Mouse (Mus musculus): ENCODE data around the gene Cutal. TPM values are rescaled to one million over a fixed set of nuclear protein-coding genes. Genes with fewer than 3 reads are reported as not detected.

The Cutal gene
- polyA plus RNA-seq, 1 experiment from 2014 or later: 0.59 TPM

DNA sequence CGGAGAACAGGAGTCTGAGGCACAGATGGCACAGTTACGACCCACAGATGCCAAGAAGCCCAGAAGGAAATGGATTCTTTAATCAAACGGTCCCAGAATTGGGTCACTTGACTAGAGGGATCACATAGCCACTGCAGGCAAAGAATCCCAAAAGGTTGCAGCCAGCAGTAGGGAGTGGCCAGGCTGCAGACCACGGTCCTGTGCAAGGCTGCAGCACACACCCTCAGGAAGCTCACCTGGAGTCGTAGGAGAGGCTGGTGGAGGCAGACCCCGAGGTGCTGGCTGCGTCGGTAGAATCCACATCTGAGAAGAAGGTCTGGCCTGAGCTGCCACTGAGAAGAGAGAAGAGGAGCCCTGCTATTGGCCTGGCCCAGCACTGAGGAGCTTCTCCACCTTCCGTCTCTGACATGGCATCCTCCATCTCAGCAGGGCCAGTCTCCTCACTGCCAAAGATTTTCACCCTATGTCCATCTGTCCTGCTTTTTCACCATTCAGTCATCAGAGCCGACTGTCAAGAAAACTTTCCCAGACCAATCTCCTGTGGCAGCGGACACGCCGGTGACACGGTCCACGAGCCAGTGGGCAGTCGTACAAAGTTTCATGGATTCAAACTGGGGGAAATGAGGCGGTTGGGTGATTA, 22.7 kb downstream of the Cutal start:
- Histone ChIP-seq H3K4me3 (ENCODE audit: low read depth, low read length) (no peak overlapping the region), H3K9me3 (ENCODE audit: control insufficient read depth, low read depth, low read length) (no peaks in the 10 kb centered on the region), H3K9ac (replicated peaks; ENCODE audit: low read depth, low read length) (no peak overlapping the region), H3K4me2 (replicated peaks; ENCODE audit: low read depth, low read length) (no peak overlapping the region), H3K36me3 (ENCODE audit: control insufficient read depth, insufficient read depth, low read length) (no peaks in the 10 kb centered on the region), H3K27me3 (ENCODE audit: control insufficient read depth, insufficient read depth, low read length) (no peaks in the 10 kb centered on the region), H3K27ac (ENCODE audit: low read length) (no peak overlapping the region), H3K4me1 (ENCODE audit: control insufficient read depth, insufficient read depth, low read length) (no peaks in the 10 kb centered on the region)
- no peak for ATAC-seq (ENCODE audit: insufficient number of reproducible peaks, insufficient read depth, low FRiP score, low read depth)
- WGBS: 85% methylated on average over 17 of the region's 17 CpGs

DNA sequence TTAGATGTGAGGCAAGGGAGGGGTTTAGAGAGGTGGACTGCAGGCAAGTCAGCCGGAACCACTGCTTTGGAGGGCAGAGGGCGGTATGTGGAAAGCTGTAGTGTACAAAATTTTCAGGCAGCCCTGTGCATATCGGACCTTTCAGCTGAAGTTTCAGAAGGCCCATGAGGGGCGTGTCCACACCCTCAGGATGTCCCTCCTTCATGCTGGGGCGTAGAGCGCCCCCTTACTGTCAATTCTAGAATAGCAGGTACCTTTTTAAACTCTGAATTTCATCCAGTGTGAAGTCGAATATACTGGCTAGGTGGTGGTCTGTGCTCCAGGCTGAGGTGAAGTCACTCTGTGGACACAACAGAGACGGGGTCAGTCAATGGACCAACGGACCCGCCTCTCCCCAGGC, 23.6 kb downstream of the Cutal start:
- no peak overlapping the region for H3K4me2 ChIP-seq (replicated peaks; ENCODE audit: low read depth, low read length)
- H3K9me3 ChIP-seq (ENCODE audit: control insufficient read depth, low read depth, low read length): no peaks in the 10 kb centered on the region
- 0 out of 2 replicates have a peak, but pooled peaks have one; percentile 56 for ATAC-seq (ENCODE audit: insufficient number of reproducible peaks, insufficient read depth, low FRiP score, low read depth)
- H3K27ac ChIP-seq (ENCODE audit: low read length): no peak overlapping the region
- no peak overlapping the region for H3K9ac ChIP-seq (replicated peaks; ENCODE audit: low read depth, low read length)
- no peaks in the 10 kb centered on the region for H3K4me1 ChIP-seq (ENCODE audit: control insufficient read depth, insufficient read depth, low read length)
- H3K27me3 ChIP-seq (ENCODE audit: control insufficient read depth, insufficient read depth, low read length): no peaks in the 10 kb centered on the region
- whole genome bisulfite sequencing: 23% methylated on average over 10 of the region's 10 CpGs
- H3K36me3 ChIP-seq (ENCODE audit: control insufficient read depth, insufficient read depth, low read length): no peaks in the 10 kb centered on the region; the same call in 1 of the 2 replicates
- H3K4me3 ChIP-seq (ENCODE audit: low read depth, low read length): no peak overlapping the region

DNA sequence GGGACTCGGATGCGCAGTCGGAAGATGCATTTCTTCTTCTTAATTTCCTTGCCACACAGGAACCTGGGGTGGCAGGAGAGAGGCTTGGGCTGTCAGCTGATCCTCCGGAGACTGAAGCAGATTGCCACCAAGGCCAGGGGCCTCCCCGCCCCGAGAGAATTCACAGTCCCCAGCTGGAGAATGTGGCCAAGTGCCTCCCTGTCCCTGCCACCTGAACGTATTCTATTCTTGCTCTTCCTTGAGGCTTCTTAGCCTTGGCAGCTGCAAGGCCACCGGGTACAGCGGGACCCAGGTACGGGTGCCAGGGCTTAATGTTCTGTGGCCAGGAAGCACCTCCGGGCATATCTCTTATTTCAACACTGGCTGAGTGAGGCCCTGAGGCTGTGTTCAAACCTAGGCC, 25.5 kb downstream of the Cutal start:
- Histone ChIP-seq H3K27me3 (ENCODE audit: control insufficient read depth, insufficient read depth, low read length) (no peaks in the 10 kb centered on the region), H3K27ac (ENCODE audit: low read length) (no peak overlapping the region), H3K36me3 (ENCODE audit: control insufficient read depth, insufficient read depth, low read length) (no peaks in the 10 kb centered on the region; the same call in 1 of the 2 replicates), H3K4me1 (ENCODE audit: control insufficient read depth, insufficient read depth, low read length) (no peaks in the 10 kb centered on the region), H3K4me2 (replicated peaks; ENCODE audit: low read depth, low read length) (no peak overlapping the region), H3K4me3 (ENCODE audit: low read depth, low read length) (no peak overlapping the region), H3K9ac (replicated peaks; ENCODE audit: low read depth, low read length) (no peak overlapping the region), H3K9me3 (ENCODE audit: control insufficient read depth, low read depth, low read length) (no peaks in the 10 kb centered on the region)
- 78% methylated on average over 11 of the region's 11 CpGs for WGBS
- no peak for ATAC-seq (ENCODE audit: insufficient number of reproducible peaks, insufficient read depth, low FRiP score, low read depth)

DNA sequence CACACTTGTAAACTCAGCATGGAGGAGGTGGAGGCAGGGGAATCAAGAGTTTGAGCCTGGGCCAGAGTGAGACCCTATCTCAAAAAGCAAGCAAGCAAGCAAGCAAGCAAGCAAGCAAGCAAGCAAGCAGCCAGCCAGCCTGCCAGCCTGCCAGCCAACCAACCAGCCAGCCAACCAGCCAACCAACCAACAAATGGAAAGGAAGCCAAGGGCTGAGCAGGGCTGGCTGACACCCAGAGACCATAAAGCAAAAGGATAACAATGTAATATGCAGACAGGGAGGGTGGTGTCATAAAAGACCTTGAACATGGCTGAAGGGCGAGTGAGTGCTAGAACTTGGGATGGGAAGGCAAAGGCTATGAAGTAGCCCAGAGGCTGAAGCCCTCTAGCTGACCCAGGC, 26.2 kb downstream of the Cutal start:
- Histone ChIP-seq H3K27ac (ENCODE audit: low read length) (no peak overlapping the region), H3K4me2 (replicated peaks; ENCODE audit: low read depth, low read length) (no peak overlapping the region), H3K4me1 (ENCODE audit: control insufficient read depth, insufficient read depth, low read length) (0 out of 2 replicates have a peak, but pooled peaks cover under 1% of the 10 kb centered on the region), H3K36me3 (ENCODE audit: control insufficient read depth, insufficient read depth, low read length) (no peaks in the 10 kb centered on the region; the same call in 1 of the 2 replicates), H3K9ac (replicated peaks; ENCODE audit: low read depth, low read length) (no peak overlapping the region), H3K9me3 (ENCODE audit: control insufficient read depth, low read depth, low read length) (no peaks in the 10 kb centered on the region), H3K4me3 (ENCODE audit: low read depth, low read length) (no peak overlapping the region), H3K27me3 (ENCODE audit: control insufficient read depth, insufficient read depth, low read length) (no peaks in the 10 kb centered on the region)
- ATAC-seq (ENCODE audit: insufficient number of reproducible peaks, insufficient read depth, low FRiP score, low read depth): no peak
- WGBS: 85% methylated on average over 1 of the region's 1 CpGs

DNA sequence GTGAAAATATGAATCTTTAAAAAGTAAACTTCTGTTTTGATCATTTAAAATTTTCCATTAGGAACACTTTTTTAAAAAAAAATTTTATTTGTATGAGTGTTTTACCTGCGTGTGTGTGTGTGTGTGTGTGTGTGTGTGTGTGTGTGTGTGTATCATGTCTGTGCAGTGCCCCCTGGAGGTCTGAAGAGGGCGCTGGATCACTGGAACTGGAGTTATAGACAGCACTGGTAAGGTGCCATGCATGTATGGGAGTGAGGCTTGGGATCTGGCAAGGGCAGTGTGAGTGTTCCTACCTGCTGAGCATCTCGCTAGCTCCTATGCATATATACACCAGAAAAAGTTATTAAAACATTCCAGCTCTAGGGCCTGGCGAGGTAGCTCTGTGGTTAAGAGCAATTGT, 27.5 kb downstream of the Cutal start:
- WGBS: 78% methylated on average over 4 of the region's 4 CpGs
- H3K36me3 ChIP-seq (ENCODE audit: control insufficient read depth, insufficient read depth, low read length): no peaks in the 10 kb centered on the region; the same call in 1 of the 2 replicates
- no peak overlapping the region for H3K4me3 ChIP-seq (ENCODE audit: low read depth, low read length)
- H3K9ac ChIP-seq (replicated peaks; ENCODE audit: low read depth, low read length): no peak overlapping the region
- H3K4me2 ChIP-seq (replicated peaks; ENCODE audit: low read depth, low read length): no peak overlapping the region
- no peak overlapping the region for H3K27ac ChIP-seq (ENCODE audit: low read length)
- no peak for ATAC-seq (ENCODE audit: insufficient number of reproducible peaks, insufficient read depth, low FRiP score, low read depth)
- 0 out of 2 replicates have a peak, but pooled peaks cover 3% of the 10 kb centered on the region for H3K4me1 ChIP-seq (ENCODE audit: control insufficient read depth, insufficient read depth, low read length)
- H3K27me3 ChIP-seq (ENCODE audit: control insufficient read depth, insufficient read depth, low read length): no peaks in the 10 kb centered on the region
- no peaks in the 10 kb centered on the region for H3K9me3 ChIP-seq (ENCODE audit: control insufficient read depth, low read depth, low read length)

DNA sequence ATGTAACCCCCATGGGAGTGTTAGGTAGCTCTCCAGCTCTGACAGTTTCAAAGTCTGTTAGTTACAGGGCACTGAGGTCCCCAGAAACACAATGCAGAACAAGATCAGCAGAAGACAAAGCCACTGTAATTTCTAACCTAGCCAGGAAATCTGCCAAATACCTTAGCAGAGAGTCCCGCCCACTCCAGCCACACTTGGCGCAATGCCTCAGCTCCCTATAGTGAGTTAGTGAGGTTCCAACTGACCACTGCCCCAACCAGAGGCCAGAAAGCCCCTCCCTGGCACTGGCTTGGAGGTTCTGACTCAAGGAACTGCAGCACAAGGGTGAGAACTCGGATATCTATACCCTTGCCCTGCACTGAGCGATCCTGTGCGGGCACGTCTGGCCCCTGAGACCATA, 28.5 kb downstream of the Cutal start:
- Histone ChIP-seq H3K4me1 (ENCODE audit: control insufficient read depth, insufficient read depth, low read length) (0 out of 2 replicates have a peak, but pooled peaks cover 3% of the 10 kb centered on the region), H3K4me3 (ENCODE audit: low read depth, low read length) (no peak overlapping the region), H3K36me3 (ENCODE audit: control insufficient read depth, insufficient read depth, low read length) (no peaks in the 10 kb centered on the region; the same call in 1 of the 2 replicates), H3K4me2 (replicated peaks; ENCODE audit: low read depth, low read length) (no peak overlapping the region), H3K27ac (ENCODE audit: low read length) (no peak overlapping the region), H3K9ac (replicated peaks; ENCODE audit: low read depth, low read length) (no peak overlapping the region), H3K27me3 (ENCODE audit: control insufficient read depth, insufficient read depth, low read length) (no peaks in the 10 kb centered on the region), H3K9me3 (ENCODE audit: control insufficient read depth, low read depth, low read length) (no peaks in the 10 kb centered on the region)
- ATAC-seq (ENCODE audit: insufficient number of reproducible peaks, insufficient read depth, low FRiP score, low read depth): no peak
- 88% methylated on average over 6 of the region's 6 CpGs for WGBS

DNA sequence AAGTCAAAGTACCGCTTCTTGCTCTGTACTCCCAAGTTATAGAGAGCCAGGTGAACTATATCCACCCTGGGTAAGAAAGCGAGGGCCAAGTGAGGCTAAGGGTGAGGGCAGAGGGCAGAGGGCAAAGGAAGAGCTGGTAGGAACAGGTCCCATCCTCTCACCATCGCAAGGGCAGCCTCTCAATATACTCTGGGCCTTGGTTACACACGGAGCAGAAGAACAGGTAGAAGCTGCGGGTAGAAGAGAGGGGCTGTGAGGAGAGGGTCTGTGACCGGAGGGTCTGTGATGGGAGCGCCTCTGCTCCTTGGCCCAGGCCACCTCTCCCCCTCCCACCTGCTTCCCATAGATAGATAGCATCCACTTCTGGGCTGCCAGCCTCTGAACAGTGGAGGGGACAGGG, 29.0 kb downstream of the Cutal start:
- WGBS: 90% methylated on average over 7 of the region's 7 CpGs
- no peak for ATAC-seq (ENCODE audit: insufficient number of reproducible peaks, insufficient read depth, low FRiP score, low read depth)
- no peak overlapping the region for H3K27ac ChIP-seq (ENCODE audit: low read length)

DNA sequence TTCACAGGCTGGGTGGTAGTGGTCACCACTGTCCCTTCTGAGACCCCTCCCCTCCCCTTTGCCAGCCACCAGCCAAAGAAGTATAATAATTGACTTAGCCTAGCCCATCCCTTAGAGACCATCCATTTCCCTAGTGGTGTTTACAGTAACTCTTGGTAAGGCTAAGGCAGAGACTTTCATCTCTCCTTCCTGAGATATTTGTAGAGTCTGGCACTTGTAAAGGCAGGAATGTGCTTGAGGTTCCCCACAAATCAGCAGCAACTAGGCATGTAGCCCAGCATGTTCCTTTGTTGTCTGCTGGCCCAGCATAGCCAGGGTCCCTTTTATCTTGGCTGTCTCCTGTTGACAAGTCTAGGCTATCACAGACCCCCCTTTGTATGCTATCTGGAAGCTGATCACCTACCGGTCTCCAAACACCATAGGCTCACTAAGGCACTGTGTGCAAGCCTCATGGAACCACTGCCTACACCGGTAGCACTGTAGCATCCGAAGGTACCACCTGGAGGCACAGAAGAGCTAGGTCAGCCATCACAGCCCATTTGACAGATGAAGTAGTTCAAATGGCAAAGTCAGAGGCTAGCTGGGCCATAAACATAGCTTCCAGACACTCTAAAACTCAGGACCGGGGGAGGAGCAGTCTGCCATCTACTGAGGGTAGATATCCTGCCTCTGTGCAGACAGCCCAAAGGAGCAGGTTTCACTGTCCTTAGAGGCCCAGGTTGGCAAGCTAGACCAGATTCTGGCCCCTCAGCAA, 29.6 kb downstream of the Cutal start:
- ATAC-seq (ENCODE audit: insufficient number of reproducible peaks, insufficient read depth, low FRiP score, low read depth): no peak
- WGBS: 67% methylated on average over 4 of the region's 4 CpGs
- 0 out of 2 replicates have a peak, but pooled peaks cover 3% of the 10 kb centered on the region for H3K4me1 ChIP-seq (ENCODE audit: control insufficient read depth, insufficient read depth, low read length)
- no peaks in the 10 kb centered on the region; the same call in 1 of the 2 replicates for H3K36me3 ChIP-seq (ENCODE audit: control insufficient read depth, insufficient read depth, low read length)
- no peak overlapping the region for H3K9ac ChIP-seq (replicated peaks; ENCODE audit: low read depth, low read length)
- H3K27ac ChIP-seq (ENCODE audit: low read length): no peak overlapping the region
- H3K9me3 ChIP-seq (ENCODE audit: control insufficient read depth, low read depth, low read length): no peaks in the 10 kb centered on the region
- H3K4me2 ChIP-seq (replicated peaks; ENCODE audit: low read depth, low read length): no peak overlapping the region
- H3K27me3 ChIP-seq (ENCODE audit: control insufficient read depth, insufficient read depth, low read length): no peaks in the 10 kb centered on the region
- no peak overlapping the region for H3K4me3 ChIP-seq (ENCODE audit: low read depth, low read length)

More for the DNA sequence above, 29.0 kb downstream of the Cutal start:
- Histone ChIP-seq H3K9me3 (ENCODE audit: control insufficient read depth, low read depth, low read length) (no peaks in the 10 kb centered on the region), H3K4me2 (replicated peaks; ENCODE audit: low read depth, low read length) (no peak overlapping the region), H3K4me3 (ENCODE audit: low read depth, low read length) (no peak overlapping the region), H3K9ac (replicated peaks; ENCODE audit: low read depth, low read length) (no peak overlapping the region), H3K36me3 (ENCODE audit: control insufficient read depth, insufficient read depth, low read length) (no peaks in the 10 kb centered on the region; the same call in 1 of the 2 replicates), H3K27me3 (ENCODE audit: control insufficient read depth, insufficient read depth, low read length) (no peaks in the 10 kb centered on the region), H3K4me1 (ENCODE audit: control insufficient read depth, insufficient read depth, low read length) (0 out of 2 replicates have a peak, but pooled peaks cover 3% of the 10 kb centered on the region)

All from stomach, embryonic 14.5 days (tissue).